Mouse (Mus musculus) liver, embryonic 14.5 days (tissue): ENCODE measurements at regions not wholly inside any gene's neighbourhood (a gene's known extent, or its start where the extent isn't known, plus 50 kb on each side); places are given as distances from the start of the nearest gene placed in this dataset.

Experiments
- CTCF ChIP-seq: IDR thresholded peaks from 2 replicates; pipeline ENCODE4 v1.5.1; 2016; ENCODE audit warnings: antibody characterized with exemption, low read depth, control low read depth
- EP300 ChIP-seq: IDR thresholded peaks from 2 replicates; pipeline ENCODE4 v1.6.1; 2016; ENCODE audit warnings: antibody characterized with exemption, low read depth

DNA sequence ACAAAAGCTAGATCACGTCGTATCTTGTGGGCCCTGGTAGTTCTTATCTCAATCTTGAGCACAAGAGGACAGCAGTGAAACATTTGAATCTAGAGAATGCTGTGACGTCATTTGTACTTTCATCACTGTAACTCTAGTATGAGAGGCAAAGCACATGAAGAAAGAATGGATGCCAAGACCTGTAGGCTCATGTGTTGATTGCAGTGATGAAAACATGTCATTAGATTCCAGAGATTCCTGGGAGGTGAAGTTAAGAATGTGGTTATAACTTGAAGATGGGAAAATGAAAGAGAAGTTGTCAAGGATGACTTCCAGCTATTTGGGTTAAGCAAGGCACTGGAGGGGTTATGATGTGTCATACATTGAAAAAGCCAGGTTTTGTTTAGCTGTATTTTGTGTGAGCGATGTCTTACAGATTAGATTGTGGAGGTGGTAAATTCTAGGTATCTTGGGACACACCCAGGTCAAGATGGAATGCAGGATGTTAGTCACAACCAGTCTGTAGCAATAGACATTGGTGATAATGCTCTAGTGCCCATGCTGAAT, 221.7 kb downstream of the Nr2f2 start:
- TF ChIP-seq CTCF (no peak), EP300 (no peak)
